Mouse (Mus musculus): ENCODE results near the gene Elfn1. TPM values are rescaled to one million over a fixed set of nuclear protein-coding genes. Genes with fewer than 3 reads are reported as not detected.
A peak's percentile ranks its signal among the peaks of the same experiment; 100 is the strongest.
"Not testable (repeated sequence)": the region's sequence is repeated elsewhere in the genome, so short reads cannot be mapped to it uniquely, and the experiment has no call there.

The Elfn1 gene
- polyA plus RNA-seq, 1 experiment from 2014 or later: 1.3 TPM

DNA sequence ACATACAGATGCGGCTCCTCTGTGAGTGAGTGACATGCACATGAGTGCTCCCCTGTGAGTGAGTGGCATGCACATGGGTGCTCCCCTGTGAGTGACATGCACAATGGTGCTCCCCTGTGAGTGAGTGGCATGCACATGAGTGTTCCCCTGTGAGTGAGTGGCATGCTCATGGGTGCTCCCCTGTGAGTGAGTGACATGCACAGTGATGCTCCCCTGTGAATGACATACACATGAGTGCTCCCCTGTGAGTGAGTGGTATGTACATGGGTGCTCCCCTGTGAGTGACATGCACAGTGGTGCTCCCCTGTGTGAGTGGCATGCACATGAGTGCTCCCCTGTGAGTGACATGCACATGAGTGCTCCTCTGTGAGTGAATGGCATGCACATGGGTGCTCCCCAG, 74.2 kb downstream of the Elfn1 start:
- no peaks in the 10 kb centered on the region for H3K36me3 ChIP-seq
- WGBS: 97% methylated on average over 1 of the region's 1 CpGs
- ATAC-seq (ENCODE audit: low FRiP score): no peak
- no peaks in the 10 kb centered on the region for H3K9me3 ChIP-seq
- H3K27me3 ChIP-seq: peaks cover 5% of the 10 kb centered on the region; the same call in 1 of the 2 replicates
- H3K9ac ChIP-seq: no peak overlapping the region
- H3K4me2 ChIP-seq: no peak overlapping the region
- H3K4me3 ChIP-seq: no peak overlapping the region
- peaks cover 13% of the 10 kb centered on the region for H3K4me1 ChIP-seq (replicated peaks)
- no peak overlapping the region for H3K27ac ChIP-seq

DNA sequence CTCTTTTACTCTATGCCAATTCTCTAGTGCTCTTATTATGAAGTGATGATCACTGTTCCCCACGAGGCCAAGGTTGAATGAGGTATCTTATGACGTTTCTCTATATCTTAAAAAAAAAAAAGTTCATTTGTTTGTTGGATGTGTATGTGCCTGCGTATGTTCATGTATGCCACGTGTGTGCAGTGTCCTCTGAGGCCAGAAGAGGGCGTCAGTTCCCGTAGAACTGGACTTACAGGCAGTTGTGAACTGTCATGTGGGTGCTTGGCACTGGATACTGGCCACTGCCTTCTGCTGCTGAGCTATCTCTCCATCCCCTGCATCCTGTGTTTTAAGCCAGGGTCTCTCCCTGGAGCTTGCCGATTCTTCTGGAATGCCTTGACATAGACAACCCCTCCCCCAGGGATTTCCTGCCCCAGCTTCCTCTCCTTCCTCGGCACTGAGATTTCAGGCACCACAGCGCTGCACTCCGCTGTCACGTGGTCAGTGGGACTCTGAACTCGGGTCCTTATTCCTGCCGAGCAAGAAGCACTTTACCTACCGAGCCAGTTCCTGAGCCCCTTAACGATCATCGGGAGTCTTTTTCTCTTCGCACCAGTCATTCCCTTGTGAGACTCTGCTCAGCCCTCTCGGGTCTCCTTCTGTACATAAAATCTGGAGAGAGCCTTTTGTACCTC, 77.5 kb downstream of the Elfn1 start:
- Histone ChIP-seq H3K4me3 (no peak overlapping the region), H3K27me3 (peaks cover 3% of the 10 kb centered on the region; the same call in 1 of the 2 replicates), H3K36me3 (no peaks in the 10 kb centered on the region), H3K9me3 (peaks cover 12% of the 10 kb centered on the region; the same call in 1 of the 2 replicates), H3K4me1 (replicated peaks) (no peaks in the 10 kb centered on the region), H3K9ac (no peak overlapping the region), H3K27ac (no peak overlapping the region), H3K4me2 (no peak overlapping the region)
- 48% methylated on average over 18 of the region's 18 CpGs for WGBS
- no peak for ATAC-seq (ENCODE audit: low FRiP score)

DNA sequence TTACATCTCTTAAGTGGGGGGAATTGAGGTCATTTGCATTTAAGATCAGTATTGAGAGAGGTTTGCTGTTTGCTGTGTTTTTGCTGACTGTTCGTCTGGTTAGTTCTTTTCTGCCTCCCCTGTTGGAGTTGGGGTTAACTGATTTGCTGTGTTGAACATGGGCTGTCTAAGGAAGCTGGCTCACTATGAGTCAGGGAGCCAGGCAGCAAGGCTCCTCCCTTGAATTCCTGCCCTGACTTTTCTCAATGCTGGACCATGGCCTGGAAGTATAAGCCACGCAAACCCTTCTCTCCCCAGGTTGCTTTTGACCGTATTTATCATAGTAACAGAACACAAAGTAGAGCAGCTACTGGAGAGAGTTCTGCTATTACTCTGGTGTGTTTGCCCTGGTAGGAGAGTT, 83.8 kb downstream of the Elfn1 start:
- peaks cover 25% of the 10 kb centered on the region for H3K9me3 ChIP-seq
- 96% methylated on average over 3 of the region's 3 CpGs for WGBS
- no peaks in the 10 kb centered on the region for H3K4me1 ChIP-seq (replicated peaks)
- H3K27ac ChIP-seq: no peak overlapping the region
- no peaks in the 10 kb centered on the region for H3K36me3 ChIP-seq
- no peak for ATAC-seq (ENCODE audit: low FRiP score)
- H3K4me3 ChIP-seq: no peak overlapping the region
- no peak overlapping the region for H3K4me2 ChIP-seq
- H3K27me3 ChIP-seq: no peaks in the 10 kb centered on the region
- H3K9ac ChIP-seq: no peak overlapping the region

DNA sequence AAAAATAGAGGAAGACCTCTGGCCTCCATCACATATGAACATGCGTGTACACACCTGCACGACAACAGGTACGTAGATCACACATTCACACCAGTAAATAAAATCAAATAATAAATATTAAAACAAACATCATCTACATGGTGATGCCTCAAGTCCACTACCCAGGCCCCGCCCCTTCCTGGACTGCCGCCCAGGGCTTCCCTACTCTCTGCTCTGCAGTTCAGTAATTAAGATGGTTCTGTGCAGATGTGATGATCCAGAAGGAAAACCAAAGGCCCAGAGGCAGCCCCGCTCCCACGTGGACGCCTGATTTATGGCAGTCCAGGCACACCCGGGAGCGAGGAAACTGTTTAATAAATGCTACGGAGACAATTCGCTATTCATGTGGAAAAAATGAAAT, 90.6 kb downstream of the Elfn1 start:
- ATAC-seq (ENCODE audit: low FRiP score); H3K9me3 ChIP-seq; H3K4me2 ChIP-seq; H3K4me3 ChIP-seq; H3K9ac ChIP-seq; H3K27me3 ChIP-seq; H3K36me3 ChIP-seq: not testable (repeated sequence)
- peaks cover 23% of the 10 kb centered on the region for H3K4me1 ChIP-seq (replicated peaks)
- peak overlapping the region; percentile 40; the same call in 1 of the 2 replicates for H3K27ac ChIP-seq
- 54% methylated on average over 12 of the region's 12 CpGs for WGBS

DNA sequence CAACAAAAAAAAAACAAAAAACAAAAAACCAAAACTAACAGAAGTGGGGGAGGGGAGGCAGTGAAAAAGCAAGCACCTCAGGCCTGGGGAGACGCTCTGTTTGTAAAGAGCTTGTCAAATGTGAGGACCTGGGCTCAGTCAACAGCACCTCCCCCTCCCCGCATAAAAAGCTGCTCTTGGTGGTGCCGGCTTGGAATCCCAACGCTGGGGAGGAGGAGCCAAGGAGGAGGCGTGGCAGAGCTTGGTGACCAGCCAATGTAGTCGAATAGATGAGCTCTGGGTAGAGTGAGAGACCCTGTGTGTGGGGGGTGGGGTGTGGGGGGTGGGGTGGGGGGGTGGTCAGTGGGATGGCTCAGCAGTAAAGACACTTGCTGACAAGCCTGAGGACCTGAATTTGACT, 91.2 kb downstream of the Elfn1 start:
- H3K4me3 ChIP-seq: no peak overlapping the region
- peak overlapping the region; percentile 40 for H3K27ac ChIP-seq
- H3K27me3 ChIP-seq: no peaks in the 10 kb centered on the region
- peaks cover 23% of the 10 kb centered on the region for H3K4me1 ChIP-seq (replicated peaks)
- no peak for ATAC-seq (ENCODE audit: low FRiP score)
- H3K36me3 ChIP-seq: no peaks in the 10 kb centered on the region
- no peak overlapping the region for H3K4me2 ChIP-seq
- 26% methylated on average over 6 of the region's 6 CpGs for WGBS
- H3K9ac ChIP-seq: no peak overlapping the region
- H3K9me3 ChIP-seq: no peaks in the 10 kb centered on the region

DNA sequence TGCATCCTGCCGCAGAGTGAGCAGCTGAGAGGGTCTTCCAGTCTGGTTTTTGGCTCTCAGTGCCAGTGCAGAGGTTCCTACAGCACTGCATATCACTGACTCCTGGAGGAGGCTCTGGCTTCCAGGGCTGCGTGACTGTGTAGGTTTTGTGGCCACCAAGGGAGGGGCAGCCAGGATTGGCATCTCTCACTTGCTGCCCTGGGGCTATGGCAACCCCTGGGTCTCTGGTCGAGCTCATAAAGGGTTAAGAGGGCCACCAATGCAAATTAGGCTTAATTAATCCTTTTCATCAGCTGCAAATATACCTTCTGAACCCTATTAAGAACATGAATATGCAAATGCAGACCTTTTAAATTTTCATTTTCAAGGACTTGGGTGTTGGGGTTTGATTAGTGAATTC, 94.8 kb downstream of the Elfn1 start:
- Histone ChIP-seq H3K4me1 (replicated peaks) (peaks cover 32% of the 10 kb centered on the region), H3K27me3 (no peaks in the 10 kb centered on the region), H3K9me3 (no peaks in the 10 kb centered on the region), H3K36me3 (no peaks in the 10 kb centered on the region), H3K4me3 (no peak overlapping the region), H3K9ac (no peak overlapping the region), H3K27ac (no peak overlapping the region), H3K4me2 (no peak overlapping the region)
- ATAC-seq (ENCODE audit: low FRiP score): no peak
- WGBS: 40% methylated on average over 3 of the region's 3 CpGs

DNA sequence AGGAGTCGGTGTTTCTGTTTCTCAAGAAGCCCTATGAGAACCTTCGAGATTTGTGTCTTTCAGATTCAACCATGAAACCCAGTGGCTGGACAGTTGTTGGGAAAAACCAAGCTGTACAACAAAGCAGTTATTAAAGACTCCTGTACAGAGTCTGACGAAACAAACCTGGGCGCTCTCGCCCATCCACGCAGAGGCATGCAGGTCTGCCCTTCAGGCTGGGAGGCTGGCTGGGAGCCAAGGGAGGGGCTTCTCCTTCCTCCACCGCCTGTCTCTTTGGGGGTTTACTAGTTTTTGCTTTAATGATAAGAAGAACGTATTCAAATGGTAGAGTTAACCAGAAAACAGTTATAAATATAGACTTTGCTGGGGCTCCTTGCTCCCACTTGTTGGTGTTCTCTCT, 99.1 kb downstream of the Elfn1 start:
- Histone ChIP-seq H3K9me3 (no peaks in the 10 kb centered on the region), H3K4me3 (no peak overlapping the region), H3K27me3 (no peaks in the 10 kb centered on the region), H3K27ac (no peak overlapping the region), H3K9ac (no peak overlapping the region), H3K4me1 (replicated peaks) (peaks cover 30% of the 10 kb centered on the region), H3K4me2 (no peak overlapping the region), H3K36me3 (no peaks in the 10 kb centered on the region)
- no peak for ATAC-seq (ENCODE audit: low FRiP score)
- 75% methylated on average over 8 of the region's 8 CpGs for WGBS

DNA sequence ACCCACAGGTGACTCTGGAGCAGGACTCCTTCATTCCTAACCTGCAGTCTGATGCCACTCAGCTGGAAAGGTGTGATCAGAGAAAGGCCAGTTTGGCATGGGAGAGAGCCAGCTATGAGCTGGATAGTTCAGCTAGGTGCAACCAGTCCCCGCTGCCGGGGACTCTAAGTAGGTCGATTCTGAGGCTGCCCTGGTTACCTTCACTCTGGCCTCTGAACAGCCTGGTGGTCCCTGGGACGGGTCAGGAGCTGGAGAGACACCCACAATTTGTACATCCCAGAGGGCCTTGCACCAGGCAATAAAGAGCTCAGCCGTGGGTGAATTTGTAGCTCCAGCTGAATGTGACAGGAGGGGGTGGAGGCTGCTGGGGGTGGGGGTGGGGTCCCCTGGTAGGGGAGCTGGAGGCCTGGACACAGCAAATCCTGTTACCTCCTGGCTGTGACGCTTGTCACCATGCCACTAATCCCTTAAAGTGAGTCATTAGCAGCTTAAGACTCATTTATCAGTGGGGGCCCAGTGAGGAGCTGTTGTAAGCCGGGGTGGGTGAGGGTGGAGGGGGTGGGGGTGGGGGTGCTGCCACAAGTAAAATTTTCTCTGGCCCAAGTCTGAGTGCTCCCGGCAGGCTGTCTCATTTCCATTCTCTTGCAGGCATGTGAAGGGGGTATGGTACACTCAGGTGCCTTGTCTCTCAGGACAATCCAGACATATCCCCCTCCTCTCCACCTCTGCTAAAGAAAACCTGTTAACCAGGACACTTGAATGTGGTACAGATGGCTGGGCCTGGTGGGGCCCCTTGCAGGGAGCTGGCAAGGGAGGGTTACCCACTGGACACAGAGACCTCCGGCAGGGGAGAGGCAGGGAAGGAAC, 100.1 kb downstream of the Elfn1 start:
- Histone ChIP-seq H3K9me3 (no peaks in the 10 kb centered on the region), H3K9ac (no peak overlapping the region)
- ATAC-seq (ENCODE audit: low FRiP score): no peak

DNA sequence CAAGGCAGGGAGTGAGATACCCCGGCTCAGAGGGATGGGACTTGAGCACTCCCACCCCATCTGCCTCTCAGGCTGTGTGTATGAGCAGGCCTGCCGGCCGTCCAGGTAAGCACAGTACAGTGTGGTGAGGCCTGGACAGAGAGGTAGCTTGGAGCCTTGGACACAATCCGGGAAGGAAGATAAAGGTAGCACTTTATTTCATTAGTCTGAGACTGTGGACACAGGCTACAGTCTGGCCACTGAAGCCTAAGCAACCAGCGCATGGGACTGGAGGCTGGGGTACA, 100.7 kb downstream of the Elfn1 start:
- Histone ChIP-seq H3K9ac (no peak overlapping the region), H3K9me3 (no peaks in the 10 kb centered on the region), H3K27ac (no peak overlapping the region), H3K4me1 (replicated peaks) (peaks cover 26% of the 10 kb centered on the region), H3K27me3 (no peaks in the 10 kb centered on the region), H3K4me2 (no peak overlapping the region), H3K4me3 (no peak overlapping the region), H3K36me3 (no peaks in the 10 kb centered on the region)
- no peak for ATAC-seq (ENCODE audit: low FRiP score)
- 77% methylated on average over 5 of the region's 5 CpGs for WGBS

More for the DNA sequence above, 100.1 kb downstream of the Elfn1 start:
- Histone ChIP-seq H3K27ac (no peak overlapping the region), H3K27me3 (no peaks in the 10 kb centered on the region), H3K4me1 (replicated peaks) (peaks cover 23% of the 10 kb centered on the region), H3K4me2 (no peak overlapping the region), H3K4me3 (no peak overlapping the region), H3K36me3 (no peaks in the 10 kb centered on the region)
- 47% methylated on average over 9 of the region's 9 CpGs for WGBS

DNA sequence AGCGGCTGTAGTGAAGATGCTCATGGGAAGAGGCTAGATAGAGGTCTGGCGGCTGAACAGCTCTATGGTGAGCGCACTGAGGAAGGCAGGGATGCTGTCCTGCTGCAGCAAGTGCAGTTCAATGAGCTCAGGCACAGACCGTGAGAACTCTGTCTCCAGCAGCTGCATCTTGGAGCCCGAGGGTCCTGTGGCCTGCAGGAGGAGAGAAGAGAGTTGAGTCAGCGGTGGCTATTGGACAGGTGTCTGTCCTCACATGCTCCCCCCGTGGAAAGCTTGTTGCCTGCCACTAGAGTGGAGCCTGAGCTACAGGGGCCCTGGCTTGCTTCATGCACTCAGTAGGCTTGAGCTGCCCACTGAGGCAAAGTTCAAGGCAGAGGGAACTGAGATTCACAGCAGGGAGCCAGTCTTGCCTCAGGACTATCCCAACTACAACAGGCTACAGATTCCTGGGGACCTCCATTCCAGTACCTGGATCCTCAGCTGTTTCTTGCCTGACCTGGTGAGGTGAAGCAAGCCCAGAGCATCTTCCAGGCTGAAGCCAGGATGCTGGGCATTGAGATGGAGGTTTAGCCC, 101.4 kb downstream of the Elfn1 start:
- Histone ChIP-seq H3K9me3 (no peaks in the 10 kb centered on the region), H3K9ac (no peak overlapping the region), H3K36me3 (no peaks in the 10 kb centered on the region), H3K4me2 (no peak overlapping the region), H3K27me3 (no peaks in the 10 kb centered on the region), H3K27ac (no peak overlapping the region), H3K4me1 (replicated peaks) (peaks cover 32% of the 10 kb centered on the region), H3K4me3 (no peak overlapping the region)
- 81% methylated on average over 7 of the region's 7 CpGs for WGBS
- ATAC-seq (ENCODE audit: low FRiP score): no peak

DNA sequence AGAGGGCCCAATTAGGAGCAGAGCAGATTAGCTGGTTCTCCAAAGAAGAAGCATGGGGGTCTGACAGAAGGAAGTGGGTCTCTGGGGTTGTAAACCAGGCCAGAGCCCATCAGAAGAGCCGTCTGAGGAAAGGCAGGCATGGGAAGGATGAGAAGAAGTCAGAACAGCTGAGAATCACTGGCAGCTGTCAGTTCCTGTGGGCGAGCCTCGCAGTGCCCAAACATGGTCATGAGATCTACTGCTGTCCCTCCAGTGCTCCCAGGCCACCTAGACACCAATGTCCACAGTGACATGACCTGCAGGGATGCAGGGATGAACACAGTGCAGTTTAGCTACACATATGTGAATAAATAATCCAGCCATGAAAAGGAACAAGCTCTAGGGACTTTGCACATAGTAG, 102.7 kb downstream of the Elfn1 start:
- ATAC-seq (ENCODE audit: low FRiP score): no peak
- Histone ChIP-seq H3K36me3 (no peaks in the 10 kb centered on the region), H3K9ac (no peak overlapping the region), H3K27ac (no peak overlapping the region), H3K4me1 (replicated peaks) (peaks cover 33% of the 10 kb centered on the region), H3K4me3 (no peak overlapping the region), H3K4me2 (no peak overlapping the region), H3K9me3 (no peaks in the 10 kb centered on the region), H3K27me3 (no peaks in the 10 kb centered on the region)
- 97% methylated on average over 3 of the region's 3 CpGs for WGBS

DNA sequence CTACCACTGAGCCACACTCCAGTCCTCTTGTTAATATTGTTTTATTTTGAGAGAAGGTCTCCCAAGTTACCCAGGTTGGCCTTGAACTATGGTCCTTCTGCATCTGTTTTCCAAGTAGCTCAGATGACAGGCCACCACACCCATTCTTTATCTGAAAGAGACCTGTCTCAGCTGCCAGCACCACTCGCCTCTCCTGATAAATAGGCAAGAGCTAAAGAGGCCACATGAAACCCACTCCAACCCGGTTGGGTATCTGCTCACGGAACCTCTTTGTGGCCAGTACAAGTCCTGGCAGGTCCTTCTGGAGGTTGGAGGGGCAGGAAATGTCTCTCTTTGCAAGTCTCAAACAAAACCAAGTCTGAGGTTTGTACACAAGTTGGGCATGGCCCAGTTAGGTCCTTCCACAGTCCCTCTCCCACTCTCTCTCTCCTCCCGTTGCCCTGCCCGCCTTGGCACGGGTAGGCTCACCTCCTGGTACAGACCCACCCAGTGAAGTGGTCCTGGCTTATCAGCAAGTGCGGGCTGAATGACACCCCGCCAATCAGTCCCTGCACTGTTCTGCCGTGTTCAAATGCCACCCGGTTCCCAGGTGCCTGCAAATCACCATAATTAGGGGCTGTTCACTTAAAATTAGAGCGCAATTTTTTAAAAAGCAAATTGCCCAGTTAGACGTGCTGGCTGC, 104.7 kb downstream of the Elfn1 start:
- Histone ChIP-seq H3K27me3 (no peaks in the 10 kb centered on the region), H3K4me1 (replicated peaks) (peaks cover 26% of the 10 kb centered on the region), H3K27ac (no peak overlapping the region), H3K4me3 (no peak overlapping the region), H3K4me2 (no peak overlapping the region), H3K9me3 (no peaks in the 10 kb centered on the region), H3K9ac (no peak overlapping the region), H3K36me3 (no peaks in the 10 kb centered on the region)
- 88% methylated on average over 12 of the region's 12 CpGs for WGBS
- ATAC-seq (ENCODE audit: low FRiP score): no peak

All from hindbrain, embryonic 13.5 days (tissue).